Mouse (Mus musculus): ENCODE data around the gene Ttc23. TPM values are rescaled to one million over a fixed set of nuclear protein-coding genes. Genes with fewer than 3 reads are reported as not detected.

The Ttc23 gene
- total and polyA plus RNA-seq, 3 experiments: 0.03 to 3.9 (median 1.1) TPM

DNA sequence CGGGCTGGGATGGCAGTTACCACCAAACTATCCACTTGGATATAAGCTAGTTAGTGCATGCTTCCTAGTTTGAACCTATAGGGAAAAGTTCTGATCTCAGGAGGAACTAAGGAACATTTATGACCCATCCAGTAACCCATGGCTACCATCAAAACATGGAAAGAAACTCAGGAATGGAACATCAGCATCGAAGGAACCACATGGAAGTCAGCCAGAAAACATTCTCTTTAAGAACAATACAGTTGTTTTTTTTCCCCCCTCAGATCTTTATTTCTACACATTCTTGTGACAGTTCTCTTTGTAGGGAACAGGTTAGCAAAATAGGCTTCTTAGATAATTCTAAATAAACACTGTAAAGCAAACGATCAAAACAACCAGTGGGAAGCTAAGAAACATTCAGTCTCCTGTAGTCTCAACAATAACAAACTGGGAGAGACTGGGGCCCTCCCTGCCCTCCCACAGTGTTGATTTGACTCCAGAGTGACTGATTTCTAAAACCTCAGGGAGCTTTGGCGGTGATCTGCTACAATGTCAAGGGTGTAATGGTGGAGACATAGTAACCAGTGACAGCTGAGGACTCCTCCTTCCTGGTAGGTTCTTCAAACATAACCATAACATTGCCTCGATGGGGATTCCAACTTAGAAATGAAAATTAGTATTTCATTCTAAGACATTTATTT is 83.4 kb downstream of the Ttc23 start:
- H3K9me3 ChIP-seq (replicated peaks): peaks cover 21% of the 10 kb centered on the region
- ATAC-seq (ENCODE audit: extremely low read depth, insufficient number of reproducible peaks, low FRiP score, poor library complexity, severe bottlenecking): no peak

DNA sequence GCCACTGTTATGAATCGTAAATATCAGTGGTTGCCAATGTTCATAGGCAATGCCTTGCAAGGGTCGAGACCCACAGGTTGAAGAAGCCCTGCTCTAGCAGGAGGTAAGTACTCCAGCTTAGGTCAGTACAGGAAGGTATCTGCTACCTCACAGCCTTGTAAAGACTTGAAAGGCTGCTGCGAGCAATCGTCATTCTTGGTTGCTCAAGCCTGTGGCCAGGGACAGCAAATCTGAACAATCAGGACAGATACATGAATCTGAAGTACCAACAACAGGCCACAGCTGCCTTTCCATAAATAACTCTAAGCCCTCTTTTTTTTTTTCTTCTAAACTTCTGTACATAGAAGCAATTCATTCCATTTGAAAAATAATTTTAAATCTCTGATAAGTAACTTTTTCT is 85.1 kb downstream of the Ttc23 start:
- ATAC-seq (ENCODE audit: extremely low read depth, insufficient number of reproducible peaks, low FRiP score, poor library complexity, severe bottlenecking): no peak
- Histone ChIP-seq H3K9me3 (replicated peaks) (peaks cover 25% of the 10 kb centered on the region), H3K4me3 (ENCODE audit: low read depth, low read length) (no peak overlapping the region), H3K4me1 (ENCODE audit: insufficient read depth, low read depth, low read length) (no peaks in the 10 kb centered on the region), H3K36me3 (replicated peaks) (no peaks in the 10 kb centered on the region), H3K27me3 (ENCODE audit: insufficient read depth, low read length) (no peaks in the 10 kb centered on the region)
- DNase-seq (ENCODE audit: low spot score): no peak
- TF ChIP-seq CTCF (IDR thresholded peaks at IDR 0.05; ENCODE audit: low read depth, low read length) (no peak), TAL1 (conservative IDR thresholded peaks at IDR 0.05; ENCODE audit: low read depth, low read length) (no peak), POLR2AphosphoS5 (IDR thresholded peaks at IDR 0.05; ENCODE audit: insufficient replicate concordance, low read depth, low read length) (no peak), GATA2 (IDR thresholded peaks at IDR 0.05; ENCODE audit: borderline replicate concordance, low read depth, low read length) (no peak), GATA1 (IDR thresholded peaks at IDR 0.05; ENCODE audit: borderline replicate concordance, low read length) (no peak)

More for the DNA sequence above, 83.4 kb downstream of the Ttc23 start:
- no peak overlapping the region for H3K4me3 ChIP-seq (ENCODE audit: low read depth, low read length)
- H3K4me1 ChIP-seq (ENCODE audit: insufficient read depth, low read depth, low read length): no peaks in the 10 kb centered on the region
- DNase-seq (ENCODE audit: low spot score): no peak
- no peaks in the 10 kb centered on the region for H3K36me3 ChIP-seq (replicated peaks)
- no peaks in the 10 kb centered on the region for H3K27me3 ChIP-seq (ENCODE audit: insufficient read depth, low read length)
- TF ChIP-seq GATA1 (IDR thresholded peaks at IDR 0.05; ENCODE audit: borderline replicate concordance, low read length) (no peak), CTCF (IDR thresholded peaks at IDR 0.05; ENCODE audit: low read depth, low read length) (no peak), TAL1 (conservative IDR thresholded peaks at IDR 0.05; ENCODE audit: low read depth, low read length) (no peak), POLR2AphosphoS5 (IDR thresholded peaks at IDR 0.05; ENCODE audit: insufficient replicate concordance, low read depth, low read length) (no peak), GATA2 (IDR thresholded peaks at IDR 0.05; ENCODE audit: borderline replicate concordance, low read depth, low read length) (no peak)

DNA sequence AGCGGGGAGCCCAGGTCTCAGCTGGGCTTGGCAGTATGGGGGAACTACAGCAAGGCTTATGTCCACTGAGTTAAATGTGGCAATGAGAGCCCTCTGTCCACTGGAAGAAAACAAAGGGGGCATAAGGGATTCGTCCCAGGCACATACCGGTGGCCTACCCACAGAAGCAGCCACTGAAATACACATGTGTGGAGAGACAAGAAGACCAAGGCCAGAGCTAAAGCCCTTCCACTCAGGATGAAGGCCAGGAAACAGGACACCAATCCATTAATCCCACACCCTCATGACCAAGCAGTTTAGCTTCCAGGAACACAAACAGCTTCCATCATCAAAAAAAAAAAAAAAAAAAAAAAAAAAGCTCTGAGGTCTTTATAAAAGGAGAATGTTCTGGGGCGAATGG is 93.2 kb downstream of the Ttc23 start:
- H3K4me1 ChIP-seq (ENCODE audit: insufficient read depth, low read depth, low read length): no peaks in the 10 kb centered on the region
- TF ChIP-seq TAL1 (conservative IDR thresholded peaks at IDR 0.05; ENCODE audit: low read depth, low read length): no peak
- TF ChIP-seq CTCF (IDR thresholded peaks at IDR 0.05; ENCODE audit: low read depth, low read length): no peak
- no peak overlapping the region for H3K4me3 ChIP-seq (ENCODE audit: low read depth, low read length)
- no peaks in the 10 kb centered on the region for H3K27me3 ChIP-seq (ENCODE audit: insufficient read depth, low read length)
- H3K9me3 ChIP-seq (replicated peaks): peaks cover 24% of the 10 kb centered on the region
- no peak for DNase-seq (ENCODE audit: low spot score)
- no peak for ATAC-seq (ENCODE audit: extremely low read depth, insufficient number of reproducible peaks, low FRiP score, poor library complexity, severe bottlenecking)
- H3K36me3 ChIP-seq (replicated peaks): no peaks in the 10 kb centered on the region

GRCm38 (mm10) chr7:67740796-67741195 is 93.6 kb downstream of the Ttc23 start:
- H3K4me3 ChIP-seq (ENCODE audit: low read depth, low read length): no peak overlapping the region
- TF ChIP-seq CTCF (IDR thresholded peaks at IDR 0.05; ENCODE audit: low read depth, low read length): no peak
- TF ChIP-seq GATA2 (IDR thresholded peaks at IDR 0.05; ENCODE audit: borderline replicate concordance, low read depth, low read length): no peak
- no peak for TF ChIP-seq POLR2AphosphoS5 (IDR thresholded peaks at IDR 0.05; ENCODE audit: insufficient replicate concordance, low read depth, low read length)
- TF ChIP-seq TAL1 (conservative IDR thresholded peaks at IDR 0.05; ENCODE audit: low read depth, low read length): no peak
- no peak for TF ChIP-seq GATA1 (IDR thresholded peaks at IDR 0.05; ENCODE audit: borderline replicate concordance, low read length)
- peaks cover 25% of the 10 kb centered on the region for H3K9me3 ChIP-seq (replicated peaks)
- no peaks in the 10 kb centered on the region for H3K4me1 ChIP-seq (ENCODE audit: insufficient read depth, low read depth, low read length)
- no peaks in the 10 kb centered on the region for H3K36me3 ChIP-seq (replicated peaks)
- no peak for ATAC-seq (ENCODE audit: extremely low read depth, insufficient number of reproducible peaks, low FRiP score, poor library complexity, severe bottlenecking)
- no peak for DNase-seq (ENCODE audit: low spot score)
- no peaks in the 10 kb centered on the region for H3K27me3 ChIP-seq (ENCODE audit: insufficient read depth, low read length)

- Histone ChIP-seq H3K36me3 (replicated peaks) (no peaks in the 10 kb centered on the region), H3K4me1 (ENCODE audit: insufficient read depth, low read depth, low read length) (no peaks in the 10 kb centered on the region), H3K27me3 (ENCODE audit: insufficient read depth, low read length) (no peaks in the 10 kb centered on the region), H3K9me3 (replicated peaks) (peaks cover 31% of the 10 kb centered on the region), H3K4me3 (ENCODE audit: low read depth, low read length) (no peak overlapping the region)
- ATAC-seq (ENCODE audit: extremely low read depth, insufficient number of reproducible peaks, low FRiP score, poor library complexity, severe bottlenecking): no peak
- TF ChIP-seq POLR2AphosphoS5 (IDR thresholded peaks at IDR 0.05; ENCODE audit: insufficient replicate concordance, low read depth, low read length) (no peak), TAL1 (conservative IDR thresholded peaks at IDR 0.05; ENCODE audit: low read depth, low read length) (no peak), GATA2 (IDR thresholded peaks at IDR 0.05; ENCODE audit: borderline replicate concordance, low read depth, low read length) (no peak), GATA1 (IDR thresholded peaks at IDR 0.05; ENCODE audit: borderline replicate concordance, low read length) (no peak), CTCF (IDR thresholded peaks at IDR 0.05; ENCODE audit: low read depth, low read length) (no peak)
- DNase-seq (ENCODE audit: low spot score): no peak
Measured at GRCm38 (mm10) chr7:67741706-67742105, 94.5 kb downstream of the Ttc23 start.

GRCm38 (mm10) chr7:67747731-67748305 is 100.6 kb downstream of the Ttc23 start:
- Histone ChIP-seq H3K9me3 (replicated peaks) (peaks cover 35% of the 10 kb centered on the region), H3K27me3 (ENCODE audit: insufficient read depth, low read length) (no peaks in the 10 kb centered on the region), H3K4me1 (ENCODE audit: insufficient read depth, low read depth, low read length) (no peaks in the 10 kb centered on the region), H3K4me3 (ENCODE audit: low read depth, low read length) (no peak overlapping the region), H3K36me3 (replicated peaks) (no peaks in the 10 kb centered on the region)
- DNase-seq (ENCODE audit: low spot score) (no peak), ATAC-seq (ENCODE audit: extremely low read depth, insufficient number of reproducible peaks, low FRiP score, poor library complexity, severe bottlenecking) (no peak)
- TF ChIP-seq TAL1 (conservative IDR thresholded peaks at IDR 0.05; ENCODE audit: low read depth, low read length) (no peak), GATA1 (IDR thresholded peaks at IDR 0.05; ENCODE audit: borderline replicate concordance, low read length) (no peak), CTCF (IDR thresholded peaks at IDR 0.05; ENCODE audit: low read depth, low read length) (no peak), POLR2AphosphoS5 (IDR thresholded peaks at IDR 0.05; ENCODE audit: insufficient replicate concordance, low read depth, low read length) (no peak), GATA2 (IDR thresholded peaks at IDR 0.05; ENCODE audit: borderline replicate concordance, low read depth, low read length) (no peak)

Data from G1E (cell line).